Comparison of ENCODE assay signal across 11 mouse cellular contexts in the genomic region with DNA sequence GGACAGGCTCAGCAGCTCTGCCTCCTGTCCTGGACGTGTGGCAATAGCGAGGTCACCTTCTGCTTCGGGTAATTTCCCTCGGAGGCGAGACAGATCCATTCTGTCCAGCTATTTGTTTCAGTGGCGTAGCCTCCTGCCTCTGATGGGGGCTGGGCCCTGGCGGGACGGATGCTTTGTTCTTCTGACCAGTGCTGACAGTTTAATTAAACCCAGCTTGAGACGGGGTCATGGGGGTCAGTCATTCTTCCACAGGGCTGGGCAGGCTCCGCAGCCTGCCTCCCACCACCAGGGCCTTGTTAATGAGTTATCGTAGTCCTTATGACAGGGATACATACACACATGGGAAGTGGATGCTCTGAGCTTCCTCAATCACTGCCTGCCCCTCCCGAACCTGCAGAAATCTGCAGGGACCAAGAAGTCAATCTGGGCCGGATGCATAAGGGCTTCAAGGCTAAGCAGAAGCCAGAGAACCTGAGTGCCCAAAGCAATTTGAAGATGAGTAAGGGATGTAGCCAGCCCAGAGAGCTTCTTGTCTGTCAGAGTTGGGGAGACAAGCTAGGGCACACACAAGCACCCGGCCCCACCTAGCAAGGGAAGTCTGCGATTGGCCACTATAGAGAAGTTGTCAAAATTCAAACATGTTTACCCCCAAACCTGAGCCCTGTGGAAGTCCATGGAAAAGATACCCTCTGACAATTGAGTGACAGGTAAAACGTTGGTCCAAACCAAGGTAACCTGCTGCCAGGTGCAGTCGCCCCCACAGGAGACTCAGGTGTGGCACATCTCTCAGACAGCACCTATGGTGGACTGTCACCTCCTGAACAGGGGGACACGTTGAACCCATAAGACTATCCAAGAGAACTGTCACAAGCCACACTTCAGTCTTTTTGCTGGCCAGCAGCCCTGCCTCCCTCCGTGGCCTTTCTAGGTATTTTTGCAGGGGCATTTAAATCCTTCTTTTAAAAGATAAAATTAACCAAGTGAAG. TPM values are rescaled to one million over a fixed set of nuclear protein-coding genes. Genes with fewer than 3 reads are reported as not detected.
DNase-seq lines count a peak whose midpoint lies in the region; ATAC-seq lines count a peak whose summit lies in the region.
"Had no signal": no experiment of that assay in that cellular context is flagged by ENCODE, and none has a peak within 500 bp of the region (broad histone marks: within the 10 kb centered on the region; RNA-seq: fewer than 3 reads in every experiment).

No protein-coding gene starts in this region.

- H3K27me3 ChIP-seq in forebrain, embryonic 10.5 days (ENCODE audit: poor library complexity, severe bottlenecking), result peaks cover 91% of the 10 kb centered on the region
- peaks cover 4% of the 10 kb centered on the region; the same call in 1 of the 2 replicates for H3K27me3 ChIP-seq in forebrain, embryonic 16.5 days (replicated peaks; ENCODE audit: control insufficient read depth, insufficient read depth, low read length)
- H3K27me3 ChIP-seq in lung, embryonic 16.5 days (ENCODE audit: control insufficient read depth, insufficient read depth, low read depth, low read length), result no peaks in the 10 kb centered on the region; the same call in 1 of the 2 replicates
- H3K27me3 ChIP-seq in stomach, embryonic 15.5 days (replicated peaks), result 0 out of 2 replicates have a peak, but pooled peaks cover 3% of the 10 kb centered on the region

- peaks cover 62% of the 10 kb centered on the region for H3K4me1 ChIP-seq in forebrain, embryonic 10.5 days
- H3K4me1 ChIP-seq in forebrain, embryonic 16.5 days (replicated peaks; ENCODE audit: control insufficient read depth, insufficient read depth, low read length), result peaks cover 31% of the 10 kb centered on the region
- 0 out of 2 replicates have a peak, but pooled peaks cover 2% of the 10 kb centered on the region for H3K4me1 ChIP-seq in lung, embryonic 16.5 days (replicated peaks; ENCODE audit: control insufficient read depth, insufficient read depth, low read length)
- 0 out of 2 replicates have a peak, but pooled peaks cover 3% of the 10 kb centered on the region for H3K4me1 ChIP-seq in stomach, embryonic 15.5 days

- peak overlapping the region; percentile 4; the same call in 1 of the 2 replicates for H3K4me3 ChIP-seq in forebrain, embryonic 10.5 days
- H3K4me3 ChIP-seq in forebrain, embryonic 16.5 days (replicated peaks; ENCODE audit: low read length), result no peak overlapping the region
- no peak overlapping the region for H3K4me3 ChIP-seq in lung, embryonic 16.5 days (ENCODE audit: low read length)
- H3K4me3 ChIP-seq in stomach, embryonic 15.5 days (replicated peaks), result no peak overlapping the region

- no peak overlapping the region for H3K4me2 ChIP-seq in forebrain, embryonic 16.5 days (ENCODE audit: low read length)
- no peak overlapping the region for H3K4me2 ChIP-seq in lung, embryonic 16.5 days (ENCODE audit: low read depth, low read length)
- H3K4me2 ChIP-seq in stomach, embryonic 15.5 days, result no peak overlapping the region; the same call in 1 of the 2 replicates

- no peaks in the 10 kb centered on the region for H3K9me3 ChIP-seq in forebrain, embryonic 10.5 days
- H3K9me3 ChIP-seq in forebrain, embryonic 16.5 days (ENCODE audit: control insufficient read depth, low read length), result no peaks in the 10 kb centered on the region
- no peaks in the 10 kb centered on the region for H3K9me3 ChIP-seq in lung, embryonic 16.5 days (ENCODE audit: control insufficient read depth, low read length)
- H3K9me3 ChIP-seq in stomach, embryonic 15.5 days, result no peaks in the 10 kb centered on the region

- no peaks in the 10 kb centered on the region for H3K36me3 ChIP-seq in forebrain, embryonic 10.5 days (replicated peaks)
- H3K36me3 ChIP-seq in forebrain, embryonic 16.5 days (ENCODE audit: control insufficient read depth, insufficient read depth), result no peaks in the 10 kb centered on the region
- H3K36me3 ChIP-seq in lung, embryonic 16.5 days (ENCODE audit: control insufficient read depth, insufficient read depth, low read length), result no peaks in the 10 kb centered on the region
- no peaks in the 10 kb centered on the region for H3K36me3 ChIP-seq in stomach, embryonic 15.5 days

- 20% methylated on average over 19 of the region's 19 CpGs for WGBS in forebrain, embryonic 10.5 days
- WGBS in forebrain, embryonic 16.5 days, result 32% methylated on average over 19 of the region's 19 CpGs
- 26% methylated on average over 19 of the region's 19 CpGs for WGBS in lung, embryonic 16.5 days
- 26% methylated on average over 19 of the region's 19 CpGs for WGBS in stomach, embryonic 15.5 days

- peak; percentile 84 for DNase-seq in forebrain, embryonic 10.5 days (ENCODE audit: extremely low spot score, low spot score)
- no peak for DNase-seq in lung, postnatal 4 days
- peak; percentile 88 for DNase-seq in hindlimb bud, embryonic 11.5 days (ENCODE audit: extremely low spot score, low read depth, low spot score)
- DNase-seq in right cerebral cortex, postnatal 14 days, result no peak
- no peak for DNase-seq in gastrocnemius, postnatal 25 days
- DNase-seq: gastrocnemius, postnatal 10 days had no signal

- H3K9ac ChIP-seq in forebrain, embryonic 16.5 days (replicated peaks; ENCODE audit: low read depth, low read length), result no peak overlapping the region
- no peak overlapping the region for H3K9ac ChIP-seq in lung, embryonic 16.5 days (ENCODE audit: low read length)
- H3K9ac ChIP-seq in stomach, embryonic 15.5 days, result no peak overlapping the region

- peak overlapping the region; percentile 78; the same call in 1 of the 2 replicates for H3K27ac ChIP-seq in forebrain, embryonic 10.5 days
- H3K27ac ChIP-seq in forebrain, embryonic 16.5 days (ENCODE audit: low read length), result no peak overlapping the region
- no peak overlapping the region for H3K27ac ChIP-seq in lung, embryonic 16.5 days (ENCODE audit: low read length)
- no peak overlapping the region for H3K27ac ChIP-seq in stomach, embryonic 15.5 days

- no peak for ATAC-seq in forebrain, embryonic 16.5 days
- peak; percentile 31; the same call in 1 of the 2 replicates for ATAC-seq in lung, embryonic 16.5 days (ENCODE audit: low read depth)
- 0 out of 2 replicates have a peak, but pooled peaks have one; percentile 35 for ATAC-seq in stomach, embryonic 15.5 days (ENCODE audit: insufficient read depth, low FRiP score, low read depth)
- ATAC-seq: lung, postnatal 0 days; Patski had no signal

RNA-seq across cellular contexts. Expression of a gene that starts 26.9 kb away (rescaled TPM):
- polyA plus RNA-seq in forebrain, embryonic 10.5 days (2016; fragmentation: Nextera tagmentation; extraction: Ambion mirVana), result 0.73 and 1.4 TPM in 2 replicates
- 18.2 and 21.3 TPM in 2 replicates for polyA plus RNA-seq in forebrain, embryonic 16.5 days (2015; fragmentation: Nextera tagmentation; extraction: Ambion mirVana)
- 0.11 and 0.14 TPM in 2 replicates for polyA plus RNA-seq in lung, embryonic 16.5 days (2015; fragmentation: Nextera tagmentation; extraction: Ambion mirVana)
- 1.1 and 1.5 TPM in 2 replicates for polyA plus RNA-seq in stomach, embryonic 15.5 days (2015; fragmentation: Nextera tagmentation; extraction: Ambion mirVana)
- total RNA-seq in gastrocnemius, postnatal 25 days (2021), result under 1 TPM; 0.59 to 0.79 TPM

Comparison
In these comparisons a context has a peak if more than half of its experiments do, and no peak if none do; other contexts are left out.
1. DNase-seq: peak in forebrain, embryonic 10.5 days (single experiment) and hindlimb bud, embryonic 11.5 days (single experiment); none in lung, postnatal 4 days (0 of 2), right cerebral cortex, postnatal 14 days (single experiment) and gastrocnemius, postnatal 25 days (single experiment).